Mouse (Mus musculus) ovary, postnatal 14 days (tissue): ENCODE results near the gene Fgf15.

ENCODE experiments used
- DNase-seq: peaks from one replicate; pipeline ENCODE4 v3.0.0; 2022; ENCODE audit warnings: low spot score

Fgf15 gene

GRCm38 (mm10) chr7:144931778-144932177, 35.4 kb downstream of the Fgf15 start:
- no peak for DNase-seq

GRCm38 (mm10) chr7:144932389-144932937, 36.1 kb downstream of the Fgf15 start:
- DNase-seq, result no peak

GRCm38 (mm10) chr7:144933336-144933735, 37.0 kb downstream of the Fgf15 start:
- DNase-seq, result no peak

GRCm38 (mm10) chr7:144933796-144934195, 37.5 kb downstream of the Fgf15 start:
- no peak for DNase-seq

GRCm38 (mm10) chr7:144934901-144935300, 38.6 kb downstream of the Fgf15 start:
- no peak for DNase-seq

GRCm38 (mm10) chr7:144935563-144935962, 39.2 kb downstream of the Fgf15 start:
- no peak for DNase-seq

- DNase-seq, result no peak
Observed at GRCm38 (mm10) chr7:144936311-144936880, 40.1 kb downstream of the Fgf15 start.

- DNase-seq, result peak; percentile 85
Observed at GRCm38 (mm10) chr7:144937490-144937889, 41.2 kb downstream of the Fgf15 start.

- DNase-seq, result no peak
Observed at GRCm38 (mm10) chr7:144937899-144938517, 41.7 kb downstream of the Fgf15 start.

- no peak for DNase-seq
Observed at GRCm38 (mm10) chr7:144938661-144939343, 42.5 kb downstream of the Fgf15 start.

GRCm38 (mm10) chr7:144939344-144940002, 43.1 kb downstream of the Fgf15 start, which contains the start of gene Ccnd1:
Ccnd1 (minus strand) TSS chr7:144939925.
- DNase-seq, result peak; percentile 50

GRCm38 (mm10) chr7:144940003-144940571, 43.8 kb downstream of the Fgf15 start:
- DNase-seq, result no peak

- no peak for DNase-seq
Observed at GRCm38 (mm10) chr7:144940585-144940984, 44.3 kb downstream of the Fgf15 start.

GRCm38 (mm10) chr7:144941242-144941831, 45.0 kb downstream of the Fgf15 start:
- peak; percentile 66 for DNase-seq

GRCm38 (mm10) chr7:144942071-144942743, 45.9 kb downstream of the Fgf15 start:
- no peak for DNase-seq

- DNase-seq, result no peak
Observed at GRCm38 (mm10) chr7:144942744-144943135, 46.4 kb downstream of the Fgf15 start.

GRCm38 (mm10) chr7:144943254-144943653, 46.9 kb downstream of the Fgf15 start:
- DNase-seq, result peak; percentile 51
